Mouse (Mus musculus): ENCODE measurements around the gene Sdccag8. TPM values are rescaled to one million over a fixed set of nuclear protein-coding genes. Genes with fewer than 3 reads are reported as not detected.

Sdccag8 gene
- polyA plus RNA-seq, 1 experiment from 2014 or later: 5.2 TPM

DNA sequence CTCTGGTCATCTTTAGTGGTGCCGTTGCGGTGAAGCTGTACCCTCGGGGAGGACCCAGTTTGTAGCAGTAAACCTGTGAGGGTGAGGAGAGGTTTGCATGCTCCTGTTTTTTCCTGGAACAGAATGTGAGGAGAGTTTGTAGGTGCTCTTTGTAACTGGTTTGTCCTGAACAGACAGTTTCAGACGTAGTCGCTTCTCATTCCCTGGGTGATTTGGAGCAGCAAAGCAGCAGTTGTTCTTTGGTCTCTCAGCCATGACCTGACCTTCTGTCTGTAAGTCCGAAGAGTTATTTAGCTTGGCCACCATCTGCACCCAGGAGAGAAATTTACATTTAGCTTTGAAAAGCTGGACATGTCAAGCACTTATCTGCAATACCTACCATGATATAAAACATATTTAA lies 65.2 kb downstream of the Sdccag8 start:
- Histone ChIP-seq H3K4me1 (ENCODE audit: control insufficient read depth, low read depth, low read length) (no peaks in the 10 kb centered on the region), H3K4me2 (ENCODE audit: low read depth, low read length) (no peak overlapping the region), H3K36me3 (ENCODE audit: control insufficient read depth, insufficient read depth) (no peaks in the 10 kb centered on the region), H3K9me3 (replicated peaks; ENCODE audit: control insufficient read depth, low read length) (no peaks in the 10 kb centered on the region), H3K27me3 (ENCODE audit: control insufficient read depth, insufficient read depth, low read depth, low read length) (no peaks in the 10 kb centered on the region), H3K9ac (ENCODE audit: low read depth, low read length) (no peak overlapping the region), H3K4me3 (ENCODE audit: low read depth, low read length) (no peak overlapping the region), H3K27ac (ENCODE audit: low read length) (no peak overlapping the region)
- 75% methylated on average over 6 of the region's 6 CpGs for WGBS (ENCODE audit: insufficient replicate concordance)
- ATAC-seq (ENCODE audit: low read depth): no peak

DNA sequence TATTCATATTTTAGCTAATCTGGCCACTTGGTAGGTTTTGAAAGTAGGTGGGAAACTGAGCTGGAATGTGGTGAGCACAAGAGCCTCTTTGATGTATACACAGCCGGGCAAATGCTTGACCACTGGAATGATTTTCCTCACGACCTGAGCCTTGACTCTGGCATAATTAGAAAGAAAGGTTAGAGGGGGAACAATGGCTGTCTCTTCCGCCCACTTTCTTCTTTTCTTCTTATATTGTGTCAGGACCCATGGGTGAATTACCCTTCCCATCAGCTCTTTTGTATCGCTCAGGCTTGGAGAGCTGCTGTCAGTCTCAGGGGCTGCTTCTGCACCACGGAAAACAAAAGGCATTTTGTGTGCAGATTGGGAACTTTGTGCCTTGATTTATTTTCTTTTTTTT lies 65.6 kb downstream of the Sdccag8 start:
- no peaks in the 10 kb centered on the region for H3K27me3 ChIP-seq (ENCODE audit: control insufficient read depth, insufficient read depth, low read depth, low read length)
- H3K4me2 ChIP-seq (ENCODE audit: low read depth, low read length): no peak overlapping the region
- ATAC-seq (ENCODE audit: low read depth): no peak
- 58% methylated on average over 5 of the region's 5 CpGs for WGBS (ENCODE audit: insufficient replicate concordance)
- H3K9me3 ChIP-seq (replicated peaks; ENCODE audit: control insufficient read depth, low read length): no peaks in the 10 kb centered on the region
- no peak overlapping the region for H3K4me3 ChIP-seq (ENCODE audit: low read depth, low read length)
- no peak overlapping the region for H3K9ac ChIP-seq (ENCODE audit: low read depth, low read length)
- H3K4me1 ChIP-seq (ENCODE audit: control insufficient read depth, low read depth, low read length): no peaks in the 10 kb centered on the region
- no peak overlapping the region for H3K27ac ChIP-seq (ENCODE audit: low read length)
- no peaks in the 10 kb centered on the region for H3K36me3 ChIP-seq (ENCODE audit: control insufficient read depth, insufficient read depth)

- no peaks in the 10 kb centered on the region for H3K4me1 ChIP-seq (ENCODE audit: control insufficient read depth, low read depth, low read length)
- H3K27me3 ChIP-seq (ENCODE audit: control insufficient read depth, insufficient read depth, low read depth, low read length): no peaks in the 10 kb centered on the region
- H3K4me3 ChIP-seq (ENCODE audit: low read depth, low read length): no peak overlapping the region
- 71% methylated on average over 6 of the region's 6 CpGs for WGBS (ENCODE audit: insufficient replicate concordance)
- H3K9ac ChIP-seq (ENCODE audit: low read depth, low read length): no peak overlapping the region
- no peak overlapping the region for H3K4me2 ChIP-seq (ENCODE audit: low read depth, low read length)
- H3K27ac ChIP-seq (ENCODE audit: low read length): no peak overlapping the region
- no peak for ATAC-seq (ENCODE audit: low read depth)
- H3K36me3 ChIP-seq (ENCODE audit: control insufficient read depth, insufficient read depth): no peaks in the 10 kb centered on the region
- H3K9me3 ChIP-seq (replicated peaks; ENCODE audit: control insufficient read depth, low read length): no peaks in the 10 kb centered on the region
These were observed 66.5 kb downstream of the Sdccag8 start for GRCm38 (mm10) chr1:176880943-176881342.

- Histone ChIP-seq H3K9ac (ENCODE audit: low read depth, low read length) (no peak overlapping the region), H3K9me3 (replicated peaks; ENCODE audit: control insufficient read depth, low read length) (no peaks in the 10 kb centered on the region), H3K4me3 (ENCODE audit: low read depth, low read length) (no peak overlapping the region), H3K27ac (ENCODE audit: low read length) (no peak overlapping the region), H3K4me1 (ENCODE audit: control insufficient read depth, low read depth, low read length) (no peaks in the 10 kb centered on the region), H3K27me3 (ENCODE audit: control insufficient read depth, insufficient read depth, low read depth, low read length) (no peaks in the 10 kb centered on the region), H3K36me3 (ENCODE audit: control insufficient read depth, insufficient read depth) (no peaks in the 10 kb centered on the region), H3K4me2 (ENCODE audit: low read depth, low read length) (no peak overlapping the region)
- WGBS (ENCODE audit: insufficient replicate concordance): 78% methylated on average over 17 of the region's 17 CpGs
- no peak for ATAC-seq (ENCODE audit: low read depth)
These were observed 70.9 kb downstream of the Sdccag8 start for GRCm38 (mm10) chr1:176885207-176885933.

- Histone ChIP-seq H3K9me3 (replicated peaks; ENCODE audit: control insufficient read depth, low read length) (no peaks in the 10 kb centered on the region), H3K27me3 (ENCODE audit: control insufficient read depth, insufficient read depth, low read depth, low read length) (no peaks in the 10 kb centered on the region), H3K9ac (ENCODE audit: low read depth, low read length) (no peak overlapping the region), H3K36me3 (ENCODE audit: control insufficient read depth, insufficient read depth) (no peaks in the 10 kb centered on the region), H3K27ac (ENCODE audit: low read length) (no peak overlapping the region), H3K4me1 (ENCODE audit: control insufficient read depth, low read depth, low read length) (no peaks in the 10 kb centered on the region), H3K4me2 (ENCODE audit: low read depth, low read length) (no peak overlapping the region), H3K4me3 (ENCODE audit: low read depth, low read length) (no peak overlapping the region)
- no peak for ATAC-seq (ENCODE audit: low read depth)
- 77% methylated on average over 5 of the region's 5 CpGs for whole genome bisulfite sequencing (ENCODE audit: insufficient replicate concordance)
These were observed 71.5 kb downstream of the Sdccag8 start for GRCm38 (mm10) chr1:176886002-176886401.

- Histone ChIP-seq H3K9ac (ENCODE audit: low read depth, low read length) (no peak overlapping the region), H3K27me3 (ENCODE audit: control insufficient read depth, insufficient read depth, low read depth, low read length) (no peaks in the 10 kb centered on the region), H3K4me3 (ENCODE audit: low read depth, low read length) (no peak overlapping the region), H3K4me1 (ENCODE audit: control insufficient read depth, low read depth, low read length) (no peaks in the 10 kb centered on the region), H3K27ac (ENCODE audit: low read length) (no peak overlapping the region), H3K4me2 (ENCODE audit: low read depth, low read length) (no peak overlapping the region), H3K36me3 (ENCODE audit: control insufficient read depth, insufficient read depth) (no peaks in the 10 kb centered on the region), H3K9me3 (replicated peaks; ENCODE audit: control insufficient read depth, low read length) (no peaks in the 10 kb centered on the region)
- 71% methylated on average over 6 of the region's 6 CpGs for WGBS (ENCODE audit: insufficient replicate concordance)
- no peak for ATAC-seq (ENCODE audit: low read depth)
These were observed 89.3 kb downstream of the Sdccag8 start for GRCm38 (mm10) chr1:176903741-176904140.

GRCm38 (mm10) chr1:176915946-176916345 lies 101.5 kb downstream of the Sdccag8 start:
- no peaks in the 10 kb centered on the region for H3K27me3 ChIP-seq (ENCODE audit: control insufficient read depth, insufficient read depth, low read depth, low read length)
- no peaks in the 10 kb centered on the region for H3K9me3 ChIP-seq (replicated peaks; ENCODE audit: control insufficient read depth, low read length)
- no peak overlapping the region for H3K4me3 ChIP-seq (ENCODE audit: low read depth, low read length)
- no peak overlapping the region for H3K9ac ChIP-seq (ENCODE audit: low read depth, low read length)
- H3K4me2 ChIP-seq (ENCODE audit: low read depth, low read length): no peak overlapping the region
- ATAC-seq (ENCODE audit: low read depth): no peak
- H3K27ac ChIP-seq (ENCODE audit: low read length): no peak overlapping the region
- H3K36me3 ChIP-seq (ENCODE audit: control insufficient read depth, insufficient read depth): no peaks in the 10 kb centered on the region
- no peaks in the 10 kb centered on the region for H3K4me1 ChIP-seq (ENCODE audit: control insufficient read depth, low read depth, low read length)
- WGBS (ENCODE audit: insufficient replicate concordance): 80% methylated on average over 2 of the region's 2 CpGs

DNA sequence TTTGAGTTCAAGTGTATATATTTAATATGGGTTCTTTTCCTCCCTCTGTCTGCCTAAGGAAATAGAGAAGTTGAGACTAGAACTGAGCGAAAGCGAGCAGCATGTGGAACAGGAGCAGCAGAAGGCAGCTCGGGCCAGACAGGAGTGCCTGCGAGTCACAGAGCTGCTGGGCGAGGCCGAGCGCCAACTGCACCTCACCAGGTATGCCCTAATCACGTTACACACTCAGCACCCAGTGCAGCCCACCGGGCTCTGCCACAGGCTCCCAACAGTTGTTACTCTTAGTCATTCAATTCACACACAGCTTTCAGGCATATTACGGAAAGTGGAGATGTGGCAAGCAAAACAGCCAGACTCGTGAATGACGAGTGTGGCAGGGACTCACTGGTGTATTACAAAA lies 105.0 kb downstream of the Sdccag8 start:
- Histone ChIP-seq H3K4me2 (ENCODE audit: low read depth, low read length) (no peak overlapping the region), H3K27me3 (ENCODE audit: control insufficient read depth, insufficient read depth, low read depth, low read length) (no peaks in the 10 kb centered on the region), H3K4me1 (ENCODE audit: control insufficient read depth, low read depth, low read length) (no peaks in the 10 kb centered on the region), H3K4me3 (ENCODE audit: low read depth, low read length) (no peak overlapping the region), H3K27ac (ENCODE audit: low read length) (no peak overlapping the region), H3K9me3 (replicated peaks; ENCODE audit: control insufficient read depth, low read length) (no peaks in the 10 kb centered on the region), H3K9ac (ENCODE audit: low read depth, low read length) (no peak overlapping the region), H3K36me3 (ENCODE audit: control insufficient read depth, insufficient read depth) (no peaks in the 10 kb centered on the region)
- WGBS (ENCODE audit: insufficient replicate concordance): 74% methylated on average over 12 of the region's 12 CpGs
- no peak for ATAC-seq (ENCODE audit: low read depth)

DNA sequence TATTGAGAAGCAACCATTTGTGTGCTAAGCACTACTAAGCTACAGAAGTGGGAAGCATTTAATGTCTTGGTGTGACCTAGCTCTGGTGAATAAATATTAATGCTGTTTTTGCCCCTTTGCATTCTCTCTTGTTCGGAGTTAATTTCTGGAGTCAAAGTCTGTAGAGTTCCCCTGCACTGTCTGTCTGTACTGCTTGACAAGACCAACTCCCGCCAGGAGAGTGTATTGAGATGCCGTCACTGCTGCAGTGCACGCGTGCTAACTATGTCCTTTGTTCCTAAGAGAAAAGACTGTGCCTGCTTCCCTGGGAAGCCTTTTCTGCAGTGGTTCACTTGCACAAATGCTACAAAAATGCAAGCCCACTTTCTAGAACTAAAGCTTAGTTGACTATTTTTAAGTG lies 108.4 kb downstream of the Sdccag8 start:
- Histone ChIP-seq H3K36me3 (ENCODE audit: control insufficient read depth, insufficient read depth) (no peaks in the 10 kb centered on the region), H3K9ac (ENCODE audit: low read depth, low read length) (no peak overlapping the region), H3K9me3 (replicated peaks; ENCODE audit: control insufficient read depth, low read length) (no peaks in the 10 kb centered on the region), H3K4me3 (ENCODE audit: low read depth, low read length) (no peak overlapping the region), H3K4me2 (ENCODE audit: low read depth, low read length) (no peak overlapping the region), H3K4me1 (ENCODE audit: control insufficient read depth, low read depth, low read length) (no peaks in the 10 kb centered on the region), H3K27me3 (ENCODE audit: control insufficient read depth, insufficient read depth, low read depth, low read length) (no peaks in the 10 kb centered on the region), H3K27ac (ENCODE audit: low read length) (no peak overlapping the region)
- no peak for ATAC-seq (ENCODE audit: low read depth)
- WGBS (ENCODE audit: insufficient replicate concordance): 83% methylated on average over 5 of the region's 5 CpGs
